Mouse (Mus musculus): ENCODE results near the gene Klhl28. TPM values are rescaled to one million over a fixed set of nuclear protein-coding genes. Genes with fewer than 3 reads are reported as not detected.

Gene Klhl28
- total and polyA plus RNA-seq, 3 experiments, result 3.3 to 169 (median 3.7) TPM

- Histone ChIP-seq H3K4me1 (ENCODE audit: control insufficient read depth in 1 of 2, insufficient read depth in 2 of 2, low read length in 2 of 2) (peaks cover 2 to 3% of the 10 kb centered on the region in 2 experiments; a peak in 2 of 4 replicates), H3K9ac (ENCODE audit: control insufficient read depth, low read depth, low read length, poor library complexity, severe bottlenecking) (no peak overlapping the region), H3K36me3 (ENCODE audit: control insufficient read depth in 1 of 2, insufficient read depth in 2 of 2, low read length in 2 of 2) (peaks cover 0 to 5% of the 10 kb centered on the region in 2 experiments; a peak in 2 of 4 replicates), H3K4me3 (ENCODE audit: control insufficient read depth in 1 of 2, insufficient read depth in 1 of 2, low read depth in 2 of 2, low read length in 2 of 2) (no peak overlapping the region), H3K79me2 (ENCODE audit: control insufficient read depth, insufficient read depth, low read length, poor library complexity) (peaks cover 2% of the 10 kb centered on the region; the same call in 1 of the 2 replicates), H3K27ac (ENCODE audit: control insufficient read depth, low read depth, low read length) (no peak overlapping the region), H3K9me3 (replicated peaks; ENCODE audit: insufficient read depth, low read length) (no peaks in the 10 kb centered on the region), H3K27me3 (ENCODE audit: control insufficient read depth in 1 of 2, insufficient read depth in 2 of 2, low read length in 2 of 2) (no peaks in the 10 kb centered on the region)
- TF ChIP-seq EP300 (IDR thresholded peaks at IDR 0.05; ENCODE audit: low read depth in 1 of 2, low read length in 2 of 2), result no peak
- no peak for TF ChIP-seq USF1 (IDR thresholded peaks at IDR 0.05; ENCODE audit: low read depth, low read length)
- TF ChIP-seq POLR2A (IDR thresholded peaks at IDR 0.05; ENCODE audit: control insufficient read depth in 1 of 2, insufficient read depth in 1 of 2, low read depth in 1 of 2, low read length in 2 of 2, poor library complexity in 1 of 2), result no peak
- no peak for TF ChIP-seq MAFK (IDR thresholded peaks at IDR 0.05; ENCODE audit: borderline replicate concordance, low read depth, low read length)
- TF ChIP-seq UBTF (IDR thresholded peaks at IDR 0.05; ENCODE audit: borderline replicate concordance, insufficient read depth, low read depth, low read length), result no peak
- no peak for TF ChIP-seq ELF1 (IDR thresholded peaks at IDR 0.05; ENCODE audit: low read depth, low read length)
- DNase-seq (ENCODE audit: low read depth, low spot score), result peak; percentile 24
Measured at GRCm38 (mm10) chr12:64912996-64913395, 52.3 kb downstream of the Klhl28 start.

- Histone ChIP-seq H3K27ac (ENCODE audit: control insufficient read depth, low read depth, low read length) (no peak overlapping the region), H3K9me3 (replicated peaks; ENCODE audit: insufficient read depth, low read length) (no peaks in the 10 kb centered on the region), H3K79me2 (ENCODE audit: control insufficient read depth, insufficient read depth, low read length, poor library complexity) (no peaks in the 10 kb centered on the region), H3K36me3 (ENCODE audit: control insufficient read depth in 1 of 2, insufficient read depth in 2 of 2, low read length in 2 of 2) (no peaks in the 10 kb centered on the region), H3K4me1 (ENCODE audit: control insufficient read depth in 1 of 2, insufficient read depth in 2 of 2, low read length in 2 of 2) (no peaks in the 10 kb centered on the region), H3K9ac (ENCODE audit: control insufficient read depth, low read depth, low read length, poor library complexity, severe bottlenecking) (no peak overlapping the region), H3K27me3 (ENCODE audit: control insufficient read depth in 1 of 2, insufficient read depth in 2 of 2, low read length in 2 of 2) (no peaks in the 10 kb centered on the region), H3K4me3 (ENCODE audit: control insufficient read depth in 1 of 2, insufficient read depth in 1 of 2, low read depth in 2 of 2, low read length in 2 of 2) (no peak overlapping the region)
- TF ChIP-seq MEF2A (IDR thresholded peaks at IDR 0.05; ENCODE audit: extremely low read depth, insufficient replicate concordance, low read depth, low read length, poor library complexity, severe bottlenecking), result no peak
- DNase-seq (ENCODE audit: low read depth, low spot score), result no peak
Measured at GRCm38 (mm10) chr12:64903186-64903585, 62.1 kb downstream of the Klhl28 start.

GRCm38 (mm10) chr12:64902506-64902905 is 62.8 kb downstream of the Klhl28 start:
- H3K9ac ChIP-seq (ENCODE audit: control insufficient read depth, low read depth, low read length, poor library complexity, severe bottlenecking), result no peak overlapping the region
- no peaks in the 10 kb centered on the region for H3K79me2 ChIP-seq (ENCODE audit: control insufficient read depth, insufficient read depth, low read length, poor library complexity)
- no peaks in the 10 kb centered on the region for H3K4me1 ChIP-seq (ENCODE audit: control insufficient read depth in 1 of 2, insufficient read depth in 2 of 2, low read length in 2 of 2)
- TF ChIP-seq MYC (IDR thresholded peaks at IDR 0.05; ENCODE audit: low read depth, low read length), result no peak
- no peak for TF ChIP-seq POLR2AphosphoS2 (IDR thresholded peaks at IDR 0.05; ENCODE audit: low read length)
- no peak for TF ChIP-seq ELF1 (IDR thresholded peaks at IDR 0.05; ENCODE audit: low read depth, low read length)
- TF ChIP-seq ZKSCAN1 (IDR thresholded peaks at IDR 0.05; ENCODE audit: low read depth, low read length), result no peak
- no peak for TF ChIP-seq KAT2A (conservative IDR thresholded peaks at IDR 0.05; ENCODE audit: low read depth, low read length)
- no peak for TF ChIP-seq TCF12 (IDR thresholded peaks at IDR 0.05; ENCODE audit: low read depth, low read length)
- TF ChIP-seq GABPA (IDR thresholded peaks at IDR 0.05; ENCODE audit: low read depth, low read length), result no peak
- no peak for TF ChIP-seq UBTF (IDR thresholded peaks at IDR 0.05; ENCODE audit: borderline replicate concordance, insufficient read depth, low read depth, low read length)
- no peak for TF ChIP-seq TBP (IDR thresholded peaks at IDR 0.05; ENCODE audit: low read depth, low read length)
- TF ChIP-seq GATA1 (IDR thresholded peaks at IDR 0.05; ENCODE audit: low read depth, low read length), result no peak
- TF ChIP-seq ZC3H11A (IDR thresholded peaks at IDR 0.05; ENCODE audit: low read depth, low read length), result no peak
- no peak for TF ChIP-seq HCFC1 (IDR thresholded peaks at IDR 0.05; ENCODE audit: low read depth, low read length)
- no peak overlapping the region for H3K27ac ChIP-seq (ENCODE audit: control insufficient read depth, low read depth, low read length)
- no peak for DNase-seq (ENCODE audit: low read depth, low spot score)
- no peak overlapping the region for H3K4me3 ChIP-seq (ENCODE audit: control insufficient read depth in 1 of 2, insufficient read depth in 1 of 2, low read depth in 2 of 2, low read length in 2 of 2)
- H3K27me3 ChIP-seq (ENCODE audit: control insufficient read depth in 1 of 2, insufficient read depth in 2 of 2, low read length in 2 of 2), result no peaks in the 10 kb centered on the region
- no peaks in the 10 kb centered on the region for H3K9me3 ChIP-seq (replicated peaks; ENCODE audit: insufficient read depth, low read length)
- H3K36me3 ChIP-seq (ENCODE audit: control insufficient read depth in 1 of 2, insufficient read depth in 2 of 2, low read length in 2 of 2), result no peaks in the 10 kb centered on the region
